Mouse (Mus musculus): ENCODE results near the gene Dennd4a. TPM values are rescaled to one million over a fixed set of nuclear protein-coding genes. Genes with fewer than 3 reads are reported as not detected.

The Dennd4a gene
- polyA plus RNA-seq, 1 experiment from 2014 or later: 42.3 TPM

GRCm38 (mm10) chr9:64803373-64804214 is 7.5 kb upstream of the Dennd4a start:
- no peak overlapping the region for H3K4me2 ChIP-seq (ENCODE audit: low read depth, low read length)
- H3K4me3 ChIP-seq (ENCODE audit: low read depth, low read length): no peak overlapping the region
- H3K27me3 ChIP-seq (ENCODE audit: control insufficient read depth, insufficient read depth, low read depth, low read length): no peaks in the 10 kb centered on the region
- no peaks in the 10 kb centered on the region for H3K36me3 ChIP-seq (ENCODE audit: control insufficient read depth, insufficient read depth)
- peak overlapping the region; percentile 65 for H3K27ac ChIP-seq (ENCODE audit: low read length)
- 74% methylated on average over 5 of the region's 5 CpGs for WGBS (ENCODE audit: insufficient replicate concordance)
- no peak for ATAC-seq (ENCODE audit: low read depth)
- peaks cover 40% of the 10 kb centered on the region for H3K4me1 ChIP-seq (ENCODE audit: control insufficient read depth, low read depth, low read length)
- H3K9me3 ChIP-seq (replicated peaks; ENCODE audit: control insufficient read depth, low read length): no peaks in the 10 kb centered on the region
- no peak overlapping the region for H3K9ac ChIP-seq (ENCODE audit: low read depth, low read length)

- peak; percentile 90 for ATAC-seq (ENCODE audit: low read depth)
- Histone ChIP-seq H3K9ac (ENCODE audit: low read depth, low read length) (peak overlapping the region; percentile 68), H3K27me3 (ENCODE audit: control insufficient read depth, insufficient read depth, low read depth, low read length) (no peaks in the 10 kb centered on the region), H3K4me1 (ENCODE audit: control insufficient read depth, low read depth, low read length) (peaks cover 49% of the 10 kb centered on the region), H3K4me2 (ENCODE audit: low read depth, low read length) (peak overlapping the region; percentile 56), H3K36me3 (ENCODE audit: control insufficient read depth, insufficient read depth) (no peaks in the 10 kb centered on the region), H3K27ac (ENCODE audit: low read length) (peak overlapping the region; percentile 97), H3K4me3 (ENCODE audit: low read depth, low read length) (peak overlapping the region; percentile 55), H3K9me3 (replicated peaks; ENCODE audit: control insufficient read depth, low read length) (no peaks in the 10 kb centered on the region)
- 35% methylated on average over 5 of the region's 5 CpGs for WGBS (ENCODE audit: insufficient replicate concordance)
These were observed 5.3 kb upstream of the Dennd4a start for GRCm38 (mm10) chr9:64805875-64806274.

GRCm38 (mm10) chr9:64806335-64807060 is 4.6 kb upstream of the Dennd4a start:
- Histone ChIP-seq H3K27me3 (ENCODE audit: control insufficient read depth, insufficient read depth, low read depth, low read length) (no peaks in the 10 kb centered on the region), H3K9me3 (replicated peaks; ENCODE audit: control insufficient read depth, low read length) (no peaks in the 10 kb centered on the region), H3K36me3 (ENCODE audit: control insufficient read depth, insufficient read depth) (no peaks in the 10 kb centered on the region), H3K27ac (ENCODE audit: low read length) (peak overlapping the region; percentile 97), H3K9ac (ENCODE audit: low read depth, low read length) (peak overlapping the region; percentile 68), H3K4me2 (ENCODE audit: low read depth, low read length) (peak overlapping the region; percentile 56), H3K4me3 (ENCODE audit: low read depth, low read length) (peak overlapping the region; percentile 55), H3K4me1 (ENCODE audit: control insufficient read depth, low read depth, low read length) (peaks cover 49% of the 10 kb centered on the region)
- ATAC-seq (ENCODE audit: low read depth): peak; percentile 6; the same call in 1 of the 2 replicates
- 29% methylated on average over 6 of the region's 6 CpGs for WGBS (ENCODE audit: insufficient replicate concordance)

GRCm38 (mm10) chr9:64807061-64807808 is 3.9 kb upstream of the Dennd4a start:
- H3K4me2 ChIP-seq (ENCODE audit: low read depth, low read length): peak overlapping the region; percentile 56
- peak overlapping the region; percentile 68 for H3K9ac ChIP-seq (ENCODE audit: low read depth, low read length)
- no peak for ATAC-seq (ENCODE audit: low read depth)
- no peaks in the 10 kb centered on the region for H3K27me3 ChIP-seq (ENCODE audit: control insufficient read depth, insufficient read depth, low read depth, low read length)
- WGBS (ENCODE audit: insufficient replicate concordance): 81% methylated on average over 14 of the region's 14 CpGs
- H3K36me3 ChIP-seq (ENCODE audit: control insufficient read depth, insufficient read depth): no peaks in the 10 kb centered on the region
- peak overlapping the region; percentile 55 for H3K4me3 ChIP-seq (ENCODE audit: low read depth, low read length)
- no peaks in the 10 kb centered on the region for H3K9me3 ChIP-seq (replicated peaks; ENCODE audit: control insufficient read depth, low read length)
- peaks cover 49% of the 10 kb centered on the region for H3K4me1 ChIP-seq (ENCODE audit: control insufficient read depth, low read depth, low read length)
- H3K27ac ChIP-seq (ENCODE audit: low read length): peak overlapping the region; percentile 97

- no peak for ATAC-seq (ENCODE audit: low read depth)
These were observed 1.3 kb upstream of the Dennd4a start for GRCm38 (mm10) chr9:64809851-64810250.

GRCm38 (mm10) chr9:64811538-64812474 is 666 bp downstream of the Dennd4a start:
- peak; percentile 43 for ATAC-seq (ENCODE audit: low read depth)
- Histone ChIP-seq H3K4me2 (ENCODE audit: low read depth, low read length) (peak overlapping the region; percentile 66), H3K36me3 (ENCODE audit: control insufficient read depth, insufficient read depth) (peaks cover 2% of the 10 kb centered on the region; the same call in 1 of the 2 replicates), H3K27me3 (ENCODE audit: control insufficient read depth, insufficient read depth, low read depth, low read length) (no peaks in the 10 kb centered on the region), H3K27ac (ENCODE audit: low read length) (peak overlapping the region; percentile 91), H3K4me3 (ENCODE audit: low read depth, low read length) (peak overlapping the region; percentile 83), H3K4me1 (ENCODE audit: control insufficient read depth, low read depth, low read length) (peaks cover 46% of the 10 kb centered on the region), H3K9me3 (replicated peaks; ENCODE audit: control insufficient read depth, low read length) (no peaks in the 10 kb centered on the region), H3K9ac (ENCODE audit: low read depth, low read length) (peak overlapping the region; percentile 86)
- under 1% methylated on average over 56 of the region's 59 CpGs for WGBS (ENCODE audit: insufficient replicate concordance)

More at GRCm38 (mm10) chr9:64809851-64810250, 1.3 kb upstream of the Dennd4a start:
- peak overlapping the region; percentile 58 for H3K9ac ChIP-seq (ENCODE audit: low read depth, low read length)
- H3K4me1 ChIP-seq (ENCODE audit: control insufficient read depth, low read depth, low read length): peaks cover 53% of the 10 kb centered on the region
- H3K9me3 ChIP-seq (replicated peaks; ENCODE audit: control insufficient read depth, low read length): no peaks in the 10 kb centered on the region
- H3K27ac ChIP-seq (ENCODE audit: low read length): peak overlapping the region; percentile 79
- peak overlapping the region; percentile 88 for H3K4me2 ChIP-seq (ENCODE audit: low read depth, low read length)
- peak overlapping the region; percentile 83 for H3K4me3 ChIP-seq (ENCODE audit: low read depth, low read length)
- no peaks in the 10 kb centered on the region for H3K27me3 ChIP-seq (ENCODE audit: control insufficient read depth, insufficient read depth, low read depth, low read length)
- WGBS (ENCODE audit: insufficient replicate concordance): 68% methylated on average over 3 of the region's 3 CpGs
- peaks cover 2% of the 10 kb centered on the region; the same call in 1 of the 2 replicates for H3K36me3 ChIP-seq (ENCODE audit: control insufficient read depth, insufficient read depth)

GRCm38 (mm10) chr9:64812475-64812860 is 1.3 kb downstream of the Dennd4a start:
- Histone ChIP-seq H3K36me3 (ENCODE audit: control insufficient read depth, insufficient read depth) (peaks cover 2% of the 10 kb centered on the region; the same call in 1 of the 2 replicates), H3K4me1 (ENCODE audit: control insufficient read depth, low read depth, low read length) (peaks cover 41% of the 10 kb centered on the region), H3K27me3 (ENCODE audit: control insufficient read depth, insufficient read depth, low read depth, low read length) (no peaks in the 10 kb centered on the region), H3K4me2 (ENCODE audit: low read depth, low read length) (peak overlapping the region; percentile 66), H3K4me3 (ENCODE audit: low read depth, low read length) (peak overlapping the region; percentile 83), H3K9me3 (replicated peaks; ENCODE audit: control insufficient read depth, low read length) (no peaks in the 10 kb centered on the region), H3K9ac (ENCODE audit: low read depth, low read length) (peak overlapping the region; percentile 86), H3K27ac (ENCODE audit: low read length) (peak overlapping the region; percentile 91)
- 5% methylated on average over 1 of the region's 1 CpGs for WGBS (ENCODE audit: insufficient replicate concordance)
- ATAC-seq (ENCODE audit: low read depth): no peak

GRCm38 (mm10) chr9:64814273-64814672 is 3.1 kb downstream of the Dennd4a start:
- H3K9ac ChIP-seq (ENCODE audit: low read depth, low read length): peak overlapping the region; percentile 35
- 62% methylated on average over 6 of the region's 6 CpGs for WGBS (ENCODE audit: insufficient replicate concordance)
- H3K4me3 ChIP-seq (ENCODE audit: low read depth, low read length): peak overlapping the region; percentile 26

More at GRCm38 (mm10) chr9:64814273-64814672, 3.1 kb downstream of the Dennd4a start:
- Histone ChIP-seq H3K4me2 (ENCODE audit: low read depth, low read length) (peak overlapping the region; percentile 54), H3K27me3 (ENCODE audit: control insufficient read depth, insufficient read depth, low read depth, low read length) (no peaks in the 10 kb centered on the region), H3K9me3 (replicated peaks; ENCODE audit: control insufficient read depth, low read length) (no peaks in the 10 kb centered on the region), H3K27ac (ENCODE audit: low read length) (peak overlapping the region; percentile 81), H3K4me1 (ENCODE audit: control insufficient read depth, low read depth, low read length) (peaks cover 36% of the 10 kb centered on the region), H3K36me3 (ENCODE audit: control insufficient read depth, insufficient read depth) (peaks cover 2% of the 10 kb centered on the region; the same call in 1 of the 2 replicates)
- ATAC-seq (ENCODE audit: low read depth): peak; percentile 15

All from liver, embryonic 16.5 days (tissue).